In genomic region chr3:127395202-127395601, GRCm38 (mm10) we compare ENCODE assay signal across 18 mouse cellular contexts.
DNase-seq lines count a peak whose midpoint lies in the region; TF ChIP-seq lines count a peak whose summit lies in the region.
"Had no signal": no experiment of that assay in that cellular context is flagged by ENCODE, and none has a peak within 500 bp of the region (broad histone marks: within the 10 kb centered on the region; RNA-seq: fewer than 3 reads in every experiment).

No protein-coding gene starts in this region.

- DNase-seq in frontal cortex, adult 2 months (ENCODE audit: extremely low spot score in 1 of 2, low spot score in 1 of 2), result peak; percentile 68 to 71
- DNase-seq in frontal cortex, postnatal 14 days (ENCODE audit: low spot score in 2 of 2), result no peak
- DNase-seq in left cerebral cortex, adult 2 months (ENCODE audit: extremely low spot score in 1 of 2, low spot score in 2 of 2), result no peak
- no peak for DNase-seq in left cerebral cortex, postnatal 4 days
- DNase-seq in right cerebral cortex, postnatal 25 days, result peak; percentile 22
- DNase-seq in right cerebral cortex, postnatal 14 days, result no peak
- DNase-seq in adrenal gland, postnatal 10 days, result no peak
- DNase-seq: adrenal gland, postnatal 14 days; cerebellum, adult 18-20 months; cerebellum, adult 9-11 months; cerebellum, postnatal 36 days; gastrocnemius, adult 2 months; gastrocnemius, postnatal 25 days had no signal

- intact Hi-C loops in left cerebral cortex, adult 2 months (cut with DNase I), result no loop called here
- intact Hi-C loops in left cerebral cortex, postnatal 4 days (cut with DNase I), result no loop called here

- no peak overlapping the region for H3K4me3 ChIP-seq in left cerebral cortex, adult 2 months
- H3K4me3 ChIP-seq: embryonic facial prominence, embryonic 13.5 days; forebrain, embryonic 12.5 days; gastrocnemius, adult 2 months; heart, embryonic 12.5 days; hindbrain, embryonic 10.5 days had no signal

- peak overlapping the region; percentile 47; the same call in 1 of the 2 replicates for H3K27ac ChIP-seq in left cerebral cortex, adult 2 months
- H3K27ac ChIP-seq: embryonic facial prominence, embryonic 13.5 days; forebrain, embryonic 12.5 days; gastrocnemius, adult 2 months; hindbrain, embryonic 10.5 days; hindbrain, embryonic 14.5 days had no signal

- no peak for TF ChIP-seq CTCF in left cerebral cortex, adult 2 months (IDR thresholded peaks at IDR 0.05)

Comparison
In these comparisons a context has a peak if more than half of its experiments do, and no peak if none do; other contexts are left out.
1. DNase-seq: peak in frontal cortex, adult 2 months (2 of 2) and right cerebral cortex, postnatal 25 days (single experiment); none in frontal cortex, postnatal 14 days (0 of 2), left cerebral cortex, adult 2 months (0 of 2), left cerebral cortex, postnatal 4 days (single experiment), right cerebral cortex, postnatal 14 days (single experiment) and adrenal gland, postnatal 10 days (single experiment).